Mouse (Mus musculus) G1E (cell line): ENCODE results near the gene Prkcq. TPM values are rescaled to one million over a fixed set of nuclear protein-coding genes. Genes with fewer than 3 reads are reported as not detected.

Experiments
- ATAC-seq: 2 replicates; pipeline ENCODE4 v1.8.0; 2016; ENCODE audit warnings: mild to moderate bottlenecking; ENCODE audit not compliant: insufficient number of reproducible peaks, poor library complexity, low FRiP score, severe bottlenecking; ENCODE audit errors: extremely low read depth
- DNase-seq: peaks from one replicate; pipeline ENCODE4 v3.0.0; 2012; ENCODE audit warnings: low spot score
- H3K27me3 ChIP-seq: 2 replicates; pipeline ENCODE4 v1.6.1; 2012; ENCODE audit warnings: mild to moderate bottlenecking, low read length, inconsistent platforms; ENCODE audit not compliant: insufficient read depth
- H3K36me3 ChIP-seq: replicated peaks from 2 replicates; pipeline ENCODE3; 2012; ENCODE audit warnings: mild to moderate bottlenecking, inconsistent platforms
- H3K4me1 ChIP-seq: 2 replicates; pipeline ENCODE4 v1.6.1; 2012; ENCODE audit warnings: low read depth, low read length, inconsistent platforms, mixed read lengths; ENCODE audit not compliant: insufficient read depth
- H3K4me3 ChIP-seq: 2 replicates; pipeline ENCODE4 v1.5.1; 2012; ENCODE audit warnings: low read depth, mild to moderate bottlenecking, inconsistent platforms, low read length, moderate library complexity, mixed read lengths
- H3K9me3 ChIP-seq: replicated peaks from 2 replicates; pipeline ENCODE4 v1.6.1; 2012; ENCODE audit warnings: inconsistent platforms
- CTCF ChIP-seq: IDR thresholded peaks from 2 replicates; pipeline ENCODE4 v1.5.1; 2012; ENCODE audit warnings: low read depth, low read length, inconsistent platforms, mixed read lengths
- GATA1 ChIP-seq: IDR thresholded peaks from 2 replicates; pipeline ENCODE4 v1.6.1; 2012; ENCODE audit warnings: borderline replicate concordance, low read length, inconsistent platforms, mixed read lengths
- GATA2 ChIP-seq: IDR thresholded peaks from 2 replicates; pipeline ENCODE4 v1.6.1; 2012; ENCODE audit warnings: low read depth, low read length, inconsistent platforms, borderline replicate concordance
- POLR2AphosphoS5 ChIP-seq: IDR thresholded peaks from 2 replicates; pipeline ENCODE4 v1.6.1; 2012; ENCODE audit warnings: low read depth, low read length, inconsistent platforms; ENCODE audit not compliant: insufficient replicate concordance
- TAL1 ChIP-seq: conservative IDR thresholded peaks from 2 replicates; pipeline ENCODE4 v1.6.1; 2012; ENCODE audit warnings: low read depth, low read length, inconsistent platforms, mixed read lengths
- polyA plus RNA-seq: library from polyadenylated mRNA; stranded (reverse); fragments of >175 nt; gene quantifications from 2 replicates; pipeline ENCODE4 v1.2.3, GENCODE M21; 2012
- total RNA-seq, 2 experiments: library from RNA; stranded (forward) in 1 of 2; stranded (reverse) in 1 of 2; fragments of 200-1000 nt in 1 of 2; fragments of >200 nt in 1 of 2; fragmentation: Nextera tagmentation in 1 of 2; gene quantifications; 2 replicates each; pipeline ENCODE4 v1.2.3; 2014 to 2017

Prkcq gene
- total and polyA plus RNA-seq, 3 experiments, result 0.27 TPM; not detected in 2

- Histone ChIP-seq H3K27me3 (no peaks in the 10 kb centered on the region), H3K9me3 (no peaks in the 10 kb centered on the region), H3K4me1 (no peaks in the 10 kb centered on the region), H3K36me3 (no peaks in the 10 kb centered on the region), H3K4me3 (no peak overlapping the region)
- ATAC-seq, result no peak
- TF ChIP-seq GATA1 (no peak), POLR2AphosphoS5 (no peak), TAL1 (no peak), CTCF (no peak), GATA2 (no peak)
- DNase-seq, result no peak
These were observed 20.6 kb downstream of the Prkcq start for GRCm38 (mm10) chr2:11192281-11193098.

- TF ChIP-seq GATA2, result no peak
- Histone ChIP-seq H3K27me3 (no peaks in the 10 kb centered on the region), H3K36me3 (no peaks in the 10 kb centered on the region), H3K9me3 (no peaks in the 10 kb centered on the region), H3K4me3 (no peak overlapping the region), H3K4me1 (no peaks in the 10 kb centered on the region)
- no peak for ATAC-seq
- no peak for DNase-seq
These were observed 21.3 kb downstream of the Prkcq start for GRCm38 (mm10) chr2:11193099-11193618.

GRCm38 (mm10) chr2:11194732-11195340 lies 22.9 kb downstream of the Prkcq start:
- Histone ChIP-seq H3K9me3 (no peaks in the 10 kb centered on the region), H3K36me3 (no peaks in the 10 kb centered on the region), H3K4me3 (no peak overlapping the region), H3K27me3 (no peaks in the 10 kb centered on the region), H3K4me1 (peaks cover 2% of the 10 kb centered on the region; the same call in 1 of the 2 replicates)
- ATAC-seq (no peak), DNase-seq (no peak)
- TF ChIP-seq CTCF (no peak), GATA1 (no peak), GATA2 (no peak), TAL1 (no peak), POLR2AphosphoS5 (no peak)

GRCm38 (mm10) chr2:11196071-11196470 lies 24.2 kb downstream of the Prkcq start:
- H3K27me3 ChIP-seq, result no peaks in the 10 kb centered on the region
- H3K4me3 ChIP-seq, result no peak overlapping the region
- peaks cover 5% of the 10 kb centered on the region for H3K4me1 ChIP-seq
- H3K36me3 ChIP-seq, result no peaks in the 10 kb centered on the region
- TF ChIP-seq CTCF (no peak), TAL1 (no peak), GATA1 (no peak), GATA2 (no peak), POLR2AphosphoS5 (no peak)
- ATAC-seq (no peak), DNase-seq (no peak)
- H3K9me3 ChIP-seq, result no peaks in the 10 kb centered on the region

- no peak for DNase-seq
- H3K36me3 ChIP-seq, result no peaks in the 10 kb centered on the region
- H3K9me3 ChIP-seq, result no peaks in the 10 kb centered on the region
- no peak overlapping the region for H3K4me3 ChIP-seq
- ATAC-seq, result no peak; the same call in 1 of the 2 replicates
- no peaks in the 10 kb centered on the region for H3K27me3 ChIP-seq
- TF ChIP-seq GATA2 (no peak), POLR2AphosphoS5 (no peak), GATA1 (no peak), TAL1 (no peak), CTCF (no peak)
- peaks cover 5% of the 10 kb centered on the region for H3K4me1 ChIP-seq
These were observed 25.1 kb downstream of the Prkcq start for GRCm38 (mm10) chr2:11196952-11197559.

- H3K27me3 ChIP-seq, result no peaks in the 10 kb centered on the region
- no peaks in the 10 kb centered on the region for H3K9me3 ChIP-seq
- no peak for TF ChIP-seq GATA2
- TF ChIP-seq CTCF, result no peak
- ATAC-seq (no peak), DNase-seq (no peak)
- peaks cover 5% of the 10 kb centered on the region for H3K4me1 ChIP-seq
- no peaks in the 10 kb centered on the region for H3K36me3 ChIP-seq
- no peak overlapping the region for H3K4me3 ChIP-seq
These were observed 27.7 kb downstream of the Prkcq start for GRCm38 (mm10) chr2:11199624-11200023.
